Mouse (Mus musculus) midbrain, postnatal 0 days (tissue): Measurements from ENCODE around the gene Nacad. TPM values are rescaled to one million over a fixed set of nuclear protein-coding genes. Genes with fewer than 3 reads are reported as not detected.

Source experiments
- ATAC-seq: fragments of 200-750 bp; cut with Nextera tagmentation; 2 replicates; pipeline ENCODE4 v1.8.0; 2017; ENCODE audit warnings: moderate number of reproducible peaks, mild to moderate bottlenecking, moderate TSS enrichment, moderate library complexity; ENCODE audit not compliant: low FRiP score
- DNase-seq: peaks from one replicate; pipeline ENCODE4 v3.0.0-alpha.2; 2015; ENCODE audit warnings: low spot score
- H3K27ac ChIP-seq: fragments of 300-500 bp; sonication (generic); 2 replicates; pipeline ENCODE4 v1.5.1; 2014; ENCODE audit warnings: low read depth, mild to moderate bottlenecking, low read length, mixed read lengths
- H3K27me3 ChIP-seq: fragments of 300-500 bp; sonication (generic); 2 replicates; pipeline ENCODE4 v1.6.1; 2014; ENCODE audit warnings: low read length, control low read depth, mixed read lengths; ENCODE audit not compliant: insufficient read depth
- H3K36me3 ChIP-seq: fragments of 300-500 bp; sonication (generic); 2 replicates; pipeline ENCODE4 v1.6.1; 2014; ENCODE audit warnings: low read length, control low read depth, mixed read lengths; ENCODE audit not compliant: insufficient read depth
- H3K4me1 ChIP-seq: fragments of 300-500 bp; sonication (generic); 2 replicates; pipeline ENCODE4 v1.6.1; 2014; ENCODE audit warnings: mild to moderate bottlenecking, control low read depth, antibody characterized with exemption, low read length, mixed read lengths; ENCODE audit not compliant: insufficient read depth
- H3K4me2 ChIP-seq: fragments of 300-500 bp; sonication (generic); 2 replicates; pipeline ENCODE4 v1.6.1; 2014; ENCODE audit warnings: low read depth, mild to moderate bottlenecking, low read length, mixed read lengths; ENCODE audit not compliant: poor library complexity, severe bottlenecking
- H3K4me3 ChIP-seq: fragments of 300-500 bp; sonication (generic); 2 replicates; pipeline ENCODE4 v1.5.1; 2014; ENCODE audit warnings: low read depth, mild to moderate bottlenecking, low read length, moderate library complexity
- H3K9ac ChIP-seq: fragments of 300-500 bp; sonication (generic); replicated peaks from 2 replicates; pipeline ENCODE4 v1.6.1; 2014; ENCODE audit warnings: mild to moderate bottlenecking, low read length, moderate library complexity, mixed read lengths; ENCODE audit not compliant: poor library complexity, severe bottlenecking
- H3K9me3 ChIP-seq: fragments of 300-500 bp; sonication (generic); 2 replicates; pipeline ENCODE4 v1.6.1; 2016; ENCODE audit warnings: low read length, control low read depth
- CTCF ChIP-seq: IDR thresholded peaks from 2 replicates; pipeline ENCODE4 v1.5.1; 2016; ENCODE audit warnings: antibody characterized with exemption, mild to moderate bottlenecking
- WGBS: fragments of 180-500 bp; shearing (Covaris S2); extraction: QIAGEN DNeasy Blood & Tissue Kit; methylation state at CpG from one replicate; pipeline ENCODE4 v1.1.7; 2014; 5-methylcytosine and 5-hydroxymethylcytosine counted together
- polyA plus RNA-seq: library from polyadenylated mRNA; unstranded; fragments of >200 nt; fragmentation: Nextera tagmentation; extraction: Ambion mirVana; gene quantifications from 2 replicates; pipeline ENCODE4 v1.2.1, GENCODE M21; 2015
- total RNA-seq: library from RNA; depleted of rRNA; stranded (reverse); fragments of >200 nt; gene quantifications from 2 replicates; pipeline ENCODE4 v1.2.3, GENCODE M21; 2014

Nacad gene
- total and polyA plus RNA-seq, 2 experiments from 2014 or later = 67.6 to 92.3 TPM

- no peak overlapping the region for H3K9ac ChIP-seq
- peaks cover 60% of the 10 kb centered on the region for H3K36me3 ChIP-seq
- H3K27me3 ChIP-seq = no peaks in the 10 kb centered on the region
- DNase-seq = peak; percentile 44
- 56% methylated on average over 7 of the region's 7 CpGs for WGBS
- peak; percentile 55 for TF ChIP-seq CTCF
- peak; percentile 25 for ATAC-seq
- H3K27ac ChIP-seq = peak overlapping the region; percentile 71
- H3K4me1 ChIP-seq = peaks cover 21% of the 10 kb centered on the region; the same call in 1 of the 2 replicates
- H3K4me2 ChIP-seq = no peak overlapping the region
- H3K9me3 ChIP-seq = no peaks in the 10 kb centered on the region
- no peak overlapping the region for H3K4me3 ChIP-seq
These were observed 8.3 kb downstream of the Nacad start for GRCm38 (mm10) chr11:6597523-6597922.

- TF ChIP-seq CTCF = no peak
- Histone ChIP-seq H3K9ac (no peak overlapping the region), H3K36me3 (peaks cover 56% of the 10 kb centered on the region), H3K4me3 (no peak overlapping the region), H3K4me2 (no peak overlapping the region), H3K4me1 (peaks cover 17% of the 10 kb centered on the region; the same call in 1 of the 2 replicates), H3K27me3 (no peaks in the 10 kb centered on the region), H3K27ac (0 out of 2 replicates have a peak overlapping the region, but pooled peaks have one; percentile 3), H3K9me3 (no peaks in the 10 kb centered on the region)
- ATAC-seq (no peak), DNase-seq (no peak)
- WGBS = 81% methylated on average over 3 of the region's 3 CpGs
These were observed 9.2 kb downstream of the Nacad start for GRCm38 (mm10) chr11:6596616-6597015.

- H3K4me3 ChIP-seq = no peak overlapping the region
- no peak overlapping the region for H3K9ac ChIP-seq
- ATAC-seq (no peak), DNase-seq (no peak)
- H3K27me3 ChIP-seq = no peaks in the 10 kb centered on the region
- H3K4me1 ChIP-seq = peaks cover 17% of the 10 kb centered on the region; the same call in 1 of the 2 replicates
- H3K36me3 ChIP-seq = peaks cover 56% of the 10 kb centered on the region
- H3K9me3 ChIP-seq = no peaks in the 10 kb centered on the region
- no peak overlapping the region for H3K4me2 ChIP-seq
- H3K27ac ChIP-seq = 0 out of 2 replicates have a peak overlapping the region, but pooled peaks have one; percentile 3
- TF ChIP-seq CTCF = no peak
- WGBS = 94% methylated on average over 6 of the region's 6 CpGs
These were observed 9.6 kb downstream of the Nacad start for GRCm38 (mm10) chr11:6596205-6596604.

GRCm38 (mm10) chr11:6595339-6595738 is 10.5 kb downstream of the Nacad start:
- Histone ChIP-seq H3K4me3 (no peak overlapping the region), H3K9me3 (no peaks in the 10 kb centered on the region), H3K27ac (no peak overlapping the region), H3K27me3 (no peaks in the 10 kb centered on the region), H3K36me3 (peaks cover 56% of the 10 kb centered on the region), H3K4me2 (no peak overlapping the region), H3K9ac (no peak overlapping the region), H3K4me1 (peaks cover 17% of the 10 kb centered on the region; the same call in 1 of the 2 replicates)
- TF ChIP-seq CTCF = no peak
- ATAC-seq (no peak), DNase-seq (no peak)
- WGBS = 90% methylated on average over 5 of the region's 5 CpGs

GRCm38 (mm10) chr11:6594845-6595244 is 11.0 kb downstream of the Nacad start:
- peaks cover 17% of the 10 kb centered on the region; the same call in 1 of the 2 replicates for H3K4me1 ChIP-seq
- no peaks in the 10 kb centered on the region for H3K9me3 ChIP-seq
- H3K27ac ChIP-seq = no peak overlapping the region
- H3K9ac ChIP-seq = no peak overlapping the region
- no peaks in the 10 kb centered on the region for H3K27me3 ChIP-seq
- no peak overlapping the region for H3K4me2 ChIP-seq
- H3K4me3 ChIP-seq = no peak overlapping the region
- DNase-seq = no peak
- H3K36me3 ChIP-seq = peaks cover 58% of the 10 kb centered on the region
- ATAC-seq = no peak
- TF ChIP-seq CTCF = no peak
- WGBS = 87% methylated on average over 6 of the region's 6 CpGs

- ATAC-seq = no peak
- no peak overlapping the region for H3K4me3 ChIP-seq
- no peak for DNase-seq
- H3K27ac ChIP-seq = no peak overlapping the region
- H3K27me3 ChIP-seq = no peaks in the 10 kb centered on the region
- no peak for TF ChIP-seq CTCF
- H3K9me3 ChIP-seq = no peaks in the 10 kb centered on the region
- peaks cover 67% of the 10 kb centered on the region for H3K36me3 ChIP-seq
- H3K4me1 ChIP-seq = peaks cover 4% of the 10 kb centered on the region; the same call in 1 of the 2 replicates
- no peak overlapping the region for H3K4me2 ChIP-seq
- H3K9ac ChIP-seq = no peak overlapping the region
- WGBS = 64% methylated on average over 11 of the region's 11 CpGs
These were observed 12.4 kb downstream of the Nacad start for GRCm38 (mm10) chr11:6593406-6593805.
